ENCODE assay signal across 13 mouse cellular contexts in genomic region chr2:74850036-74850435, GRCm38 (mm10). TPM values are rescaled to one million over a fixed set of nuclear protein-coding genes. Genes with fewer than 3 reads are reported as not detected.
DNase-seq lines count a peak whose midpoint lies in the region; ATAC-seq and TF ChIP-seq lines count a peak whose summit lies in the region.
"Had no signal": no experiment of that assay in that cellular context is flagged by ENCODE, and none has a peak within 500 bp of the region (broad histone marks: within the 10 kb centered on the region; RNA-seq: fewer than 3 reads in every experiment).

No protein-coding gene starts in this region.

- H3K27me3 ChIP-seq in liver, embryonic 14.5 days (ENCODE audit: control insufficient read depth, insufficient read depth, low read length) = no peaks in the 10 kb centered on the region
- no peaks in the 10 kb centered on the region for H3K27me3 ChIP-seq in liver, embryonic 12.5 days (replicated peaks)
- no peaks in the 10 kb centered on the region for H3K27me3 ChIP-seq in hindbrain, embryonic 14.5 days (ENCODE audit: control insufficient read depth, insufficient read depth, low read length)
- H3K27me3 ChIP-seq: embryonic facial prominence, embryonic 12.5 days; hindbrain, embryonic 12.5 days; midbrain, embryonic 13.5 days had no signal

- 0 out of 2 replicates have a peak, but pooled peaks have one; percentile 5 for TF ChIP-seq EP300 in liver, embryonic 14.5 days (IDR thresholded peaks at IDR 0.05; ENCODE audit: low read depth)

- no peak overlapping the region for H3K27ac ChIP-seq in liver, embryonic 14.5 days
- no peak overlapping the region for H3K27ac ChIP-seq in liver, embryonic 12.5 days
- no peak overlapping the region for H3K27ac ChIP-seq in hindbrain, embryonic 14.5 days
- H3K27ac ChIP-seq: embryonic facial prominence, embryonic 12.5 days; hindbrain, embryonic 12.5 days; midbrain, embryonic 13.5 days had no signal

- no peak for TF ChIP-seq CTCF in liver, embryonic 14.5 days (IDR thresholded peaks at IDR 0.05; ENCODE audit: low read depth)

- no peak for ATAC-seq in liver, embryonic 14.5 days (ENCODE audit: insufficient read depth)
- ATAC-seq in liver, embryonic 12.5 days = no peak
- ATAC-seq in hindbrain, embryonic 14.5 days (ENCODE audit: low FRiP score) = no peak
- ATAC-seq: midbrain, embryonic 13.5 days had no signal

- WGBS in liver, embryonic 14.5 days (ENCODE audit: insufficient replicate concordance) = 63% methylated on average over 1 of the region's 1 CpGs
- WGBS in liver, embryonic 12.5 days (ENCODE audit: insufficient replicate concordance) = 78% methylated on average over 1 of the region's 1 CpGs
- WGBS in hindbrain, embryonic 14.5 days = 58% methylated on average over 1 of the region's 1 CpGs

- H3K4me3 ChIP-seq in liver, embryonic 14.5 days (ENCODE audit: insufficient read depth in 1 of 2, low read depth in 2 of 2, low read length in 2 of 2) = no peak overlapping the region
- no peak overlapping the region for H3K4me3 ChIP-seq in liver, embryonic 12.5 days
- H3K4me3 ChIP-seq in hindbrain, embryonic 14.5 days (replicated peaks; ENCODE audit: low read length) = no peak overlapping the region
- H3K4me3 ChIP-seq: embryonic facial prominence, embryonic 12.5 days; hindbrain, embryonic 12.5 days; midbrain, embryonic 13.5 days had no signal

- H3K4me2 ChIP-seq in liver, embryonic 14.5 days (ENCODE audit: low read depth) = no peak overlapping the region
- H3K4me2 ChIP-seq in liver, embryonic 12.5 days = no peak overlapping the region
- H3K4me2 ChIP-seq in hindbrain, embryonic 14.5 days (replicated peaks) = no peak overlapping the region
- H3K4me2 ChIP-seq: embryonic facial prominence, embryonic 12.5 days; hindbrain, embryonic 12.5 days; liver, embryonic 11.5 days; midbrain, embryonic 13.5 days had no signal

- no peaks in the 10 kb centered on the region for H3K9me3 ChIP-seq in liver, embryonic 14.5 days (ENCODE audit: control insufficient read depth, low read length)
- no peaks in the 10 kb centered on the region for H3K9me3 ChIP-seq in liver, embryonic 12.5 days (replicated peaks)
- H3K9me3 ChIP-seq in hindbrain, embryonic 14.5 days (ENCODE audit: control insufficient read depth, low read length) = no peaks in the 10 kb centered on the region
- H3K9me3 ChIP-seq: embryonic facial prominence, embryonic 12.5 days; hindbrain, embryonic 12.5 days; midbrain, embryonic 13.5 days had no signal

- DNase-seq in adrenal gland, adult 2 months = peak; percentile 47
- no peak for DNase-seq in adrenal gland, postnatal 4 days (ENCODE audit: low spot score in 2 of 2)
- no peak for DNase-seq in liver, embryonic 14.5 days (ENCODE audit: low read depth in 3 of 3, low spot score in 3 of 3)
- DNase-seq in cerebellum, postnatal 14 days = peak; percentile 12 to 64
- no peak for DNase-seq in spleen, adult 12 weeks (ENCODE audit: low spot score)
- DNase-seq in hindbrain, embryonic 14.5 days (ENCODE audit: low spot score) = no peak
- no peak for DNase-seq in layer of hippocampus, adult 8-10 months (ENCODE audit: low spot score in 2 of 2)
- DNase-seq: kidney, adult 2 months had no signal

- no peak overlapping the region for H3K9ac ChIP-seq in liver, embryonic 14.5 days (replicated peaks)
- no peak overlapping the region for H3K9ac ChIP-seq in liver, embryonic 12.5 days
- H3K9ac ChIP-seq in hindbrain, embryonic 14.5 days = no peak overlapping the region
- H3K9ac ChIP-seq: embryonic facial prominence, embryonic 12.5 days; hindbrain, embryonic 12.5 days; midbrain, embryonic 13.5 days had no signal

- peaks cover 5 to 6% of the 10 kb centered on the region in 2 experiments; a peak in 2 of 4 replicates for H3K4me1 ChIP-seq in liver, embryonic 14.5 days (replicated peaks; ENCODE audit: control insufficient read depth in 2 of 2, insufficient read depth in 2 of 2, low read length in 1 of 2)
- peaks cover 14% of the 10 kb centered on the region for H3K4me1 ChIP-seq in liver, embryonic 12.5 days
- no peaks in the 10 kb centered on the region for H3K4me1 ChIP-seq in hindbrain, embryonic 14.5 days (replicated peaks; ENCODE audit: control insufficient read depth, insufficient read depth, low read length)
- H3K4me1 ChIP-seq: embryonic facial prominence, embryonic 12.5 days; hindbrain, embryonic 12.5 days; midbrain, embryonic 13.5 days had no signal

- no peaks in the 10 kb centered on the region for H3K36me3 ChIP-seq in liver, embryonic 14.5 days (replicated peaks; ENCODE audit: control insufficient read depth, insufficient read depth, low read depth)
- H3K36me3 ChIP-seq in liver, embryonic 12.5 days = no peaks in the 10 kb centered on the region
- H3K36me3 ChIP-seq in hindbrain, embryonic 14.5 days (replicated peaks; ENCODE audit: control insufficient read depth, insufficient read depth) = no peaks in the 10 kb centered on the region
- H3K36me3 ChIP-seq: embryonic facial prominence, embryonic 12.5 days; hindbrain, embryonic 12.5 days; midbrain, embryonic 13.5 days had no signal

RNA-seq across cellular contexts. Expression of gene Mtx2, which starts 24.4 kb away (rescaled TPM):
- total RNA-seq in adrenal gland, adult 2 months (2021) = 10 to 100 TPM; 73.3 to 90.3 TPM
- 153 and 169 TPM in 2 replicates for polyA plus RNA-seq in adrenal gland, adult 2 months (2012; rRNA removed)
- 10 to 100 TPM; 90.8 to 93.6 TPM for total RNA-seq in adrenal gland, postnatal 4 days (2021)
- 14.5 and 23.8 TPM in 2 replicates for polyA plus RNA-seq in liver, embryonic 14.5 days (2012; rRNA removed)
- polyA plus RNA-seq in liver, embryonic 14.5 days (2014; fragmentation: Nextera tagmentation; extraction: Ambion mirVana) = 74.7 and 83.3 TPM in 2 replicates
- polyA plus RNA-seq in liver, embryonic 12.5 days (2016; fragmentation: Nextera tagmentation; extraction: Ambion mirVana) = 79.6 and 81.5 TPM in 2 replicates
- 181 and 188 TPM in 2 replicates for polyA plus RNA-seq in hindbrain, embryonic 14.5 days (2014; fragmentation: Nextera tagmentation; extraction: Ambion mirVana)
- 10 to 100 TPM; 41.0 to 46.5 (median 43.9) TPM for total RNA-seq in layer of hippocampus, adult 8-10 months (2022)

Comparison
In these comparisons a context has a peak if more than half of its experiments do, and no peak if none do; other contexts are left out.
1. DNase-seq: peak in adrenal gland, adult 2 months (single experiment) and cerebellum, postnatal 14 days (2 of 2); none in adrenal gland, postnatal 4 days (0 of 2), liver, embryonic 14.5 days (0 of 3), spleen, adult 12 weeks (single experiment), hindbrain, embryonic 14.5 days (single experiment) and layer of hippocampus, adult 8-10 months (0 of 2).